Mouse (Mus musculus) G1E-ER4 (cell line): ENCODE results near the gene Gm21915. TPM values are rescaled to one million over a fixed set of nuclear protein-coding genes. Genes with fewer than 3 reads are reported as not detected.

Source experiments
- GATA1 ChIP-seq: IDR thresholded peaks from one replicate; pipeline ENCODE4 v1.8.0; 2012; ENCODE audit warnings: low read length, inconsistent platforms
- polyA plus RNA-seq: library from polyadenylated mRNA; stranded (reverse); fragments of >175 nt; gene quantifications from 2 replicates; pipeline ENCODE4 v1.2.3, GENCODE M21; 2012

Gene Gm21915
- not detected in 2 replicates for polyA plus RNA-seq

GRCm38 (mm10) chr9:40670313-40670712 is at the start of gene Gm21915:
Gene Gm21915 (plus strand): TSS chr9:40670613.
- TF ChIP-seq GATA1, result no peak

- TF ChIP-seq GATA1, result no peak
Measured at GRCm38 (mm10) chr9:40622265-40622664, 48.1 kb upstream of the Gm21915 start.

GRCm38 (mm10) chr9:40622793-40623192 is 47.6 kb upstream of the Gm21915 start:
- TF ChIP-seq GATA1, result no peak

GRCm38 (mm10) chr9:40625341-40625740 is 45.1 kb upstream of the Gm21915 start:
- TF ChIP-seq GATA1, result no peak

GRCm38 (mm10) chr9:40626566-40626965 is 43.8 kb upstream of the Gm21915 start:
- TF ChIP-seq GATA1, result no peak

GRCm38 (mm10) chr9:40627146-40627713 is 43.2 kb upstream of the Gm21915 start:
- TF ChIP-seq GATA1, result no peak

GRCm38 (mm10) chr9:40628130-40629069 is 42.0 kb upstream of the Gm21915 start:
- TF ChIP-seq GATA1, result no peak

GRCm38 (mm10) chr9:40629441-40629840 is 41.0 kb upstream of the Gm21915 start:
- no peak for TF ChIP-seq GATA1

GRCm38 (mm10) chr9:40631101-40631500 is 39.3 kb upstream of the Gm21915 start:
- TF ChIP-seq GATA1, result no peak

GRCm38 (mm10) chr9:40631505-40631904 is 38.9 kb upstream of the Gm21915 start:
- TF ChIP-seq GATA1, result no peak

- TF ChIP-seq GATA1, result no peak
Measured at GRCm38 (mm10) chr9:40636054-40636453, 34.4 kb upstream of the Gm21915 start.

- no peak for TF ChIP-seq GATA1
Measured at GRCm38 (mm10) chr9:40637705-40638393, 32.6 kb upstream of the Gm21915 start.

GRCm38 (mm10) chr9:40638394-40639049 is 31.9 kb upstream of the Gm21915 start:
- TF ChIP-seq GATA1, result no peak

GRCm38 (mm10) chr9:40639536-40640187 is 30.8 kb upstream of the Gm21915 start:
- no peak for TF ChIP-seq GATA1

GRCm38 (mm10) chr9:40641318-40641717 is 29.1 kb upstream of the Gm21915 start:
- TF ChIP-seq GATA1, result no peak
